Mouse (Mus musculus) cerebellum, adult (tissue): ENCODE results near the gene Crim1.

Experiments used
- ATAC-seq: cut with Nextera tagmentation; 2 replicates; pipeline ENCODE4 v1.9.2; 2017; ENCODE audit warnings: mild to moderate bottlenecking, moderate library complexity, mixed read lengths; ENCODE audit not compliant: insufficient number of reproducible peaks, low FRiP score, low TSS enrichment

Crim1 gene

GRCm38 (mm10) chr17:78402174-78402573 lies 202.1 kb downstream of the Crim1 start:
- no peak for ATAC-seq

- ATAC-seq, result no peak
These were observed 203.2 kb downstream of the Crim1 start for GRCm38 (mm10) chr17:78403229-78403628.

- ATAC-seq, result no peak
These were observed 203.8 kb downstream of the Crim1 start for GRCm38 (mm10) chr17:78403804-78404203.

- peak; percentile 86 for ATAC-seq
These were observed 205.3 kb downstream of the Crim1 start for GRCm38 (mm10) chr17:78405336-78405735.

- no peak for ATAC-seq
These were observed 206.8 kb downstream of the Crim1 start for GRCm38 (mm10) chr17:78406854-78407253.

GRCm38 (mm10) chr17:78407581-78407980 lies 207.5 kb downstream of the Crim1 start:
- ATAC-seq, result no peak

GRCm38 (mm10) chr17:78408386-78408785 lies 208.3 kb downstream of the Crim1 start:
- no peak for ATAC-seq

GRCm38 (mm10) chr17:78409900-78410299 lies 209.9 kb downstream of the Crim1 start:
- ATAC-seq, result no peak

- no peak for ATAC-seq
These were observed 215.2 kb downstream of the Crim1 start for GRCm38 (mm10) chr17:78415255-78415654.

- peak; percentile 77 for ATAC-seq
These were observed 217.6 kb downstream of the Crim1 start, which contains the start of gene Fez2 for GRCm38 (mm10) chr17:78417381-78418281. TSS of gene Fez2 (minus strand) at chr17:78418152.

- ATAC-seq, result no peak
These were observed 219.2 kb downstream of the Crim1 start for GRCm38 (mm10) chr17:78419216-78419615.

- ATAC-seq, result no peak
These were observed 225.0 kb downstream of the Crim1 start for GRCm38 (mm10) chr17:78425026-78425425.
